Mouse (Mus musculus) right cerebral cortex, postnatal 10 days (tissue): ENCODE data around the gene 4930415O20Rik.

Experiments
- DNase-seq, 2 experiments: peaks; one replicate each; pipeline ENCODE4 v3.0.0; 2021; ENCODE audit warnings: low spot score in 2 of 2

4930415O20Rik gene

DNA sequence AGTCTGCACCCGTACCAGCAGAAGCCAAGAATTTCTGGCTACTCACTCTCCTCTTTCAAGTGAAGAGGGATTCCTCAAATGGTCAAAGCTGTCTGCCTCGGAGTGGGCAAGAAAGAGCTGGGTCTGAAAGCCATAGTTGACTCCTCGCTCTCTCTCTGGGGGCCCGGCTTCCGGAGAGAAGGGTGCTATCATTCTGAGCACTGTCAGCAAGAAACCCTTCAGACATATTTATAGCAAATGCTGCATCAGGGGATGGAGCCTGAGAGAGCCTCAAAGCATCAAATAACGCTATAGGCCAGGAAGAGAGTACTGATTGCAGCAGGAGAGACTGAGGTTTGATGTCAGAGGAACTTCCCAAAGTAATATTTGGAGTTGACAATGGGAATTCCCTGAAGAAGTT is 58.7 kb downstream of the 4930415O20Rik start:
- DNase-seq: no peak

GRCm38 (mm10) chr15:98630540-98630939 is 59.7 kb downstream of the 4930415O20Rik start, which contains the start of gene Cacnb3:
Gene Cacnb3, plus strand, starts transcription at chr15:98630840.
- DNase-seq: no peak

GRCm38 (mm10) chr15:98631493-98631892 is 60.7 kb downstream of the 4930415O20Rik start:
- DNase-seq: peak in 1 of 2 experiments; percentile 76

GRCm38 (mm10) chr15:98632107-98632744 is 61.4 kb downstream of the 4930415O20Rik start:
- DNase-seq: peak; percentile 78 to 84

DNA sequence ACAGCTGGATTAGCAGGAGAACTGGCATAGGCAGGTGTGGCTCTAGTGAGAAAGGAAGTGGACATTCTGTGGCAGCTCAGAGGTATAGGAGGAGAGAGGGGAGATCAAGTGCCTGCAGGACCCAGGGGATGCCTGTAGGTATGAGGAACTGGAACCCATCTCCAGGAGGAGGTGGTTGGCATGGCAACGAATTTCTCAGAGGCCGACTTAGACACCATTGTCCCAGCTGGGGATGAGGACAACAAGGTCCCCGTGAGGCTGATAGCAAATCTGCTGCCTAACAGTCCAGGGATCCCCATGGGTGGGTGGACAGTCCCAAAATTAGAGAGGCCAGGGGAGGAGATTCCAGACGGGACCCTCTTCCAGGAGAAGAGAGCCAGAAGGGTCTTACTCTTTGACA is 62.1 kb downstream of the 4930415O20Rik start:
- no peak for DNase-seq

- DNase-seq: no peak
These were observed 63.1 kb downstream of the 4930415O20Rik start for GRCm38 (mm10) chr15:98633822-98634470.

DNA sequence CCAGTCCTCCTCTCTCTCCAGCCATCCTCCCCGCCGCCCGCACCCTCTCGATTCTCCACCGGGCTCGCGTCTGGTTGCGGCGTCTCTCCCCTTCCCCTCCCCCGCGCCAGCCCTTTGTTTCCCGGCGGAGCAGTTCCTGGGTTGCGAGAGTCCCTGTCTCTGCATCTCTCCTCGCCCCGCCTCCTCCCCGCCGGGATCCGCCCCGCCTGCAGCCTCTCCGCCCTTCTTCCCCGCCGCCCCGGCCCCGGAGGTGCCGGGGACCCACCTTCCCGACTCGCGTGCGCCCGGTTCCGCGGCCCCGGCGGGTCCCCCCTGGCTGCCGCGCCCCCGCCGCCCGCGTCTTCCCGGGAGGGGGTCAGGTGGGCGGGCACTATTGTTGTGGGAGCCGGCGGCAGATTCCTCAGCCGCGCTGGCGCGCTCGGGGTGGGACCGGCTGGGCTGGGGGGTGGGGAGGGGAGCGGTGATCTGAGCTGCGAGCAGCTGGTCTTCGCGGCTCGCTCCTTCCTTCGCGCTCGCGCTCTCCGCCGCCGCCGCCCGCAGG is 63.8 kb downstream of the 4930415O20Rik start:
- peak; percentile 91 for DNase-seq

- DNase-seq: no peak
These were observed 64.6 kb downstream of the 4930415O20Rik start for GRCm38 (mm10) chr15:98635291-98635841.

- peak; percentile 86 to 87 for DNase-seq
These were observed 65.7 kb downstream of the 4930415O20Rik start for GRCm38 (mm10) chr15:98636517-98636916.

DNA sequence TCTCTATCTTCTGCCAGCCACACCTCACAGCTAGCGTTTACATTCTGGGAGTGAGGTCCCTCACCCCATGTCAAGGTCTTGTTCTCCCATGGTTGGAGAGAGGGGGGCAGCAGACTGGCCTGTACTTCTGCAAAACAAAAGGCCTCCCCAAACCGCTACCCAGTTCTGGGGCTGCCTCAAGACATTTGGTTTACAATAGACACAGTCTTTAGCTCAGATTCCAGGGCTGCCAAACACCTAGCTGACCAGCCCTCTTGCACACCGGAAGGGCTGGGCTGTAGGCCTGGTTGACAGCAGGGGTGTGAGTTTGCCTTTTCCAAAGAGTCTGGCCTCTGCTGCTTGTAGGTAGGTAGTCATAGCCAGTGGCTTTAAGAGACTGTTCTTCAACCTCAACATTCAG is 66.4 kb downstream of the 4930415O20Rik start:
- no peak for DNase-seq
